Mouse (Mus musculus) ES-E14 (cell line): Measurements from ENCODE around the gene Tnfsf4.

Experiments used
- CHD2 ChIP-seq: IDR thresholded peaks from 2 replicates; pipeline ENCODE4 v1.6.1; 2014; ENCODE audit warnings: mild to moderate bottlenecking, low read depth, low read length, inconsistent platforms
- HCFC1 ChIP-seq: IDR thresholded peaks from 2 replicates; pipeline ENCODE4 v1.6.1; 2012; ENCODE audit warnings: low read length, inconsistent platforms, borderline replicate concordance; ENCODE audit not compliant: insufficient read depth
- MAFK ChIP-seq: IDR thresholded peaks from 2 replicates; pipeline ENCODE4 v1.6.1; 2014; ENCODE audit warnings: mild to moderate bottlenecking, low read depth, low read length, inconsistent platforms; ENCODE audit not compliant: insufficient read depth
- ZC3H11A ChIP-seq: IDR thresholded peaks from 2 replicates; pipeline ENCODE4 v1.6.1; 2012; ENCODE audit warnings: low read depth, mild to moderate bottlenecking, inconsistent platforms, low read length, borderline replicate concordance
- ZNF384 ChIP-seq: IDR thresholded peaks from 2 replicates; pipeline ENCODE4 v1.6.1; 2012; ENCODE audit warnings: low read depth, low read length, inconsistent platforms

DNA sequence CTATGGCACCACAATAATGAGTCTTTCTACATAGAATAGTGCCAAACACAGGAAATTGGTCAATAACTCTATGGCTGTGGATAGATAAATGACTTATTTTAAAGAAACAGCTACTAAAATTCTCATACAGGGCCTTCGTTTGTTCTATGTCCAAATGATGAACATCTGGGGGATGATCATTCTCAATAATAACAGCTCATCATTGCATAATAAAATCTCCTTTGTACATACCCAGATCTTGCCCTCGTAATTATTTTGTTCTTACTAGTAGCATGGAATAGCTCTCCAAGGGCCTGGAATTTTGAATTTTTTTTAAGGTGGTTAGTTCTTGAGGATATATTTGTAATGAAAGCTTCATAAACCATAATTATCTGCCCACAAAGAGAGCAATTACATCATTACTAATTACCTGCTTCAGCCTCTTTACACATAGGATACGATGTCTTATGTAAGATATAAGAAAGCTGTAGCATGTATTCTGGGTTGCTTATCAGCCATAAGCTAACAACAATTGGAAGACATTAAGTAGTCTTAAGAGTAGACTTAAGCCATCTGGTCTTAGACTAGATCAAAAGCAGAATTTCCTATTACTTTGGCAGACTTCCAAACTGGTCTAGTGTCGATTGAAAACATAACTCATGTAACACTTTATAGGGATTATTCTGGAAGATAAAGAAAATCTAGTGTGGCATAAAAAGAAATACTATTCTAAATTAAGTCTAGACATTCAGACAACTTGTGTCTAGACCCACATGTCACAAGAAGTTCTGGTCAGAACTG, 31.3 kb downstream of the Tnfsf4 start:
- no peak for TF ChIP-seq ZNF384
- no peak for TF ChIP-seq HCFC1
- TF ChIP-seq ZC3H11A: no peak
- no peak for TF ChIP-seq MAFK
- TF ChIP-seq CHD2: no peak
